Mouse (Mus musculus) left cerebral cortex, adult 11 months (tissue): ENCODE data around the gene Rps28.

Source experiments
- DNase-seq: peaks from one replicate; pipeline ENCODE4 v3.0.0; 2022; ENCODE audit warnings: low spot score

Gene Rps28

GRCm38 (mm10) chr17:33811142-33811516, 13.2 kb downstream of the Rps28 start:
- DNase-seq, result no peak

DNA sequence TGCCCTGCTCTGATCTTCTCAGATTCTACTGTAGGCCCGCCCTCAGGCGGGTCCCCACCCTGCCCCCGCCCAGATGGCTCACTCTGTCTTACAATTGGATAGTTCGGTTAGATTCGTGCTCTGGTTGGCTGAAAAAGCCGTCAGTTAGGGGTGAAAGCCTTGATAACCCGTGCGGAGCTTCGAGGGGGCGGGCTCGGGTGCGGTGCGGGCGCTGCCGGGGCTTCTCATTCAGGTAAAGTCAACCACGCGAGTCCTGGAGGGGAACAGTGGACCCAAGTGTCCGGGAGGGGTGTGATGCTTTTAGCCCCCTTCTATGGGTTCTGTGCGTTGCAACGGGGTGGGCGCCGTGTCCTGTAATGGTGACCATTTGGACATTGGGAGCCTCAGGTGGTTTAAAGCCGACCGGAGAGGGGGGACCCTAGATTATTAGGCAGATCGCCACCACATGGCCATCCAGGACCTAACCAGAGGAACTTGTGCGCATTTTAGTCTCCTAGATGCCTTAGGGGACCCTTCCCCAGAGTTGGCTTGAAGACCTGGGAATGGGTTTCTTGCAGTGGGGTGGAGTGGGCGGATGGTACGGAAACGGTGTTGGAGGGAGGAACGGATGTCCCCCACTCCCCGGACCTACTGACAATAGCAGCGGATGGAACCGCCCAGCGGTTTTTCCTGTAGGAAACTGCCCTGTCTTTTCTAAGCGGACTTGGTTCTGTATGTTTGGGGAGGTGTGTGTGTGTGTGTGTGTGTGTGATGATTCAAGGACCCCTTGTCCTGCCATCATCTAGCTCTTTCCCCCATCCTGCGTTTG, 13.8 kb downstream of the Rps28 start, which contains the start of gene Kank3:
TSS of gene Kank3 (plus strand) at position 186 of the 808 bp plus-strand sequence.
- peak; percentile 84 for DNase-seq

DNA sequence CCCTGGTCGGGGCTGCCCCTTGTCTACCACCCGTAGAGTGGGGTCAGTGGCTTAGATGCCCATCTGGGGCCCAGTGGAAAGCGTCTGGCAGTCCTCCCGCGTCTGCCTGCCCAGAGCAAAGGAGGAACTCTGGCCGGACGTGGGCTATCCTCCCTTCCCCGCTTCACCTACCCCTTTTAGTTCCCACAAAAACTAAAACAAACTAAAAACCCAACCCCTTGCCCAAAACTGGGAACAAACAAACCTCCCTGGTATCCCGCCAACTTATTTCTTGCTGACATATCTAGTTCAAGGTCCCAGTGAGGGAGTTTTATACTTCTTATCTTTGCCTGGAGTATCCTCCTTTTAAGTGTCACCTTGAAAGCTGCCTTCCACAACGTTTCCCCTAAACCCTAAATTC, 16.2 kb downstream of the Rps28 start:
- no peak for DNase-seq

DNA sequence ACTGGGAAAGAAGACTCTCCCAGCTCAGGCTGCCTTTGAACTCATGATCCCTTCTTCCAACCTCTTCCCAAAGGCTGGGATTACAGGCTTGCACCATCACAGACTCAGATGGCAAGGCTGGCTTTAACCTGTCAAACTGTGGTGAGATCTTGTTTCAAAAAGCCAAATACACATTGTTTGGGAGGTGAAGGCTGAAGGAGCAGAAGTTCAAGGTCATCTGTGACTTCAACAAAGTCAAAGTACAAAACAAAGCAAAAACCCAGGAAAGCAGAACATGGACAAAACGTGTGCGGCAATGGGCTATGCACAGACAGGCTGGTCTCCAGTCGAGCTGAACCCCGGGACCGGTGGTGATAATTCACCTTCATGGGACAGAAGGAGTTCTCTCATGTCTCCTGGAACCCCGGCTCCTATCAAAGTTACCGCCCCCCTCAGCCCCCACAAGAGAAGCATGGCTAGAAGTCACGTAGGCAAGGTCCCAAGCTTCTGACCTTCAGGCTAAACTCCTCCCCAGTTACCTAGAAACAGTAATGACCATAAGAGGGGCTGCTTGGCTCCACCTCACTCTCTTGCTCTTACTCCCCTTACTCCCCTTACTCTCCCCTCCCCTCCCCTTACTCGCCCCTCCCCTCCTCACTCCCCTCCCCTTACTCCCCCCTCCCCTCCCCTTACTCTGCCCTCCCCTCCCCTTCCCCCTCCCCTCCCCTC, 17.0 kb downstream of the Rps28 start:
- DNase-seq, result no peak

- DNase-seq, result no peak
Observed at GRCm38 (mm10) chr17:33804745-33805144, 19.6 kb downstream of the Rps28 start.

- no peak for DNase-seq
Observed at GRCm38 (mm10) chr17:33804205-33804604, 20.2 kb downstream of the Rps28 start.

DNA sequence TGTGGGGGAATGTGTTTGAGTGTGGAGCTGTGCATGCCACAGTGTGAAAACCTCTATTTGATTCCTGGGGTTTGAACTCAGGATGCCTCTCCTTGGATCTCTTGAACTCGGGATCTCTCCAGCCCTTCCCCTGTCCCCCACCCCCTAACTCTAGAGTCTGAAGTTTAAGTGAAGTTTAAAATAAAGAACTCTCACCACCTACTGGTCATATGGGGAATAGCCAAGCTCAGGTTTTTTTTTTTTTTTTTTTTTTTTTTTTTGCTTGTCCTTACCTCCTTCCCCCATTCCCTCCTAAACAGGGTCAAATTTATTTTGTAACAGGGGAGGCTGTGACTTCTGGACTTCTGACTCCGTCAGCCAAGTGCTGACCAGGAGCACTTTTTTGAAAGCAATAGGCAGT, 22.1 kb downstream of the Rps28 start:
- no peak for DNase-seq

DNA sequence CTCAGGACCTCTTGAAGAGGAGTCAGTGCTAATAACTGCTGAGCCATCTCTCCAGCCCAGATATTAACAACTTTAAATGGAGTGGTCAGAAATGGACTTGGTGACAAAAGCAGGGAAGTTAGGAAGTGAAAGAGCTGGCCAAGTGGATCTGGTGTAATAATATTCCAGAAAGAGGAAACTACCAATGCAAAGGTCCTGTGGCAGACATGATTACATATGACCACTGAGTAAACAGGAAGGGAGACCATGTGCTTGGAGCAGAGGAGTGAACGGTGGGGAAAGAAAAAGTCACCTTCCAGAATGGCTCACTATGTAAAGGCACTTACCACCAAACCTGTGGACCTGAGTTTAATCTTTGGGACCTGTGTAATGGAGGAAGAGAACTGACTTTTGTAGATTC, 25.1 kb downstream of the Rps28 start:
- DNase-seq, result no peak

DNA sequence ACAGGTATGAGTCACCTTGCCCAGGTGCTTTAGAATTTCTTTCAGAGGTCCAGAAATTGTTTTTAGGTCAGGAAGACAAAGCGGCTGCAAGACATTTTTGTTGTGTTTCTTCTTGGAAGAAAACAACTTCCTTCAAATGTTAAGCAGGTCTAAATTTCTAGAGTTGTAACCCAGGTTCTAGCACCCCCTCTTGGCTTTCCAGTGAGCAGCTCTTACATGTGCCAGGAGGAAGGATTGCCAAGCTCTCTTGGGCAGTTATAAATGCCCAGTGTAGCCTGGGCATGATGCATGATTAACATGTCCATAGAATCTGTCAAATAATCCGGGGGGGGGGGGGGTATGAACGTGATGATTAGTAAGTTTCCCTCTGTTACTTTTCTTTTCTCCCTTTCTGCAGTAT, 26.1 kb downstream of the Rps28 start:
- no peak for DNase-seq

- DNase-seq, result no peak
Observed at GRCm38 (mm10) chr17:33788732-33789131, 35.6 kb downstream of the Rps28 start.

DNA sequence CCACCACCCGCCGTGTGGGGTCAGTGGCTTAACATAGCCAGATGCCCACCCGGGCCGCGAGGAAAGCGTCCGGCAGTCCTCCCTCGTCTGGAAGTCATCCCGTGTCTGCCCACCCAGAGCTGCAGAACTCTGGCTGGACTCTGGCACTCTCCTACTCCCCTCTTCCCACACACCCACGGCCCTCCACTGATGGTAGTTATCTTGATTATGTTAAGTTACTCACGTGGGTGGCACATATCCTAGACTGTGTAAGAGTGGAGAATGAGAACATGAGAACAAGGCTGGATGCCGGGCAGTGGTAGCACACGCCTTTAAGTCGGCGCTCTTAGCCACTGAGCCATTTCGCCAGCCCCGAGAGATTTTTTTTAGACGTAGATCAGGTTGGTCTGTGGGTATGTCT, 38.0 kb downstream of the Rps28 start:
- DNase-seq, result no peak

DNA sequence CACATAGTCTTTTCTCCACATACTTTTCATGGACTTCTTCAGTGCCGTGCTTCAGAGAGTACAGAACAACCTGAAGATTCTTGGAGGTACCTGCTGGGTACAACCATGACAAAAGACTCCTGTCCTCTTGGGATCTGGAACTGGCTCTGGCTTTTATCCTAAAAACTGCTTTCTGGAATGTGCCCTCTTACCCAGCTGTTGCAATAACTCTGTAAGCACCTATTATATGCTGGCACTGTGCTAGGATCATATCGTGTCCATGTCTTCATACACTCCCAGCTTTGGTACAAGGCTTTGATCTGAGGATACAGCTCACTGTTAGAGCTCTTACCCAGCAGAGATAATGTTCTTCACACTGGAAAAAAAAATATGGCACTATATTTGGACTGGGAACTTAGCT, 39.4 kb downstream of the Rps28 start:
- DNase-seq, result no peak

DNA sequence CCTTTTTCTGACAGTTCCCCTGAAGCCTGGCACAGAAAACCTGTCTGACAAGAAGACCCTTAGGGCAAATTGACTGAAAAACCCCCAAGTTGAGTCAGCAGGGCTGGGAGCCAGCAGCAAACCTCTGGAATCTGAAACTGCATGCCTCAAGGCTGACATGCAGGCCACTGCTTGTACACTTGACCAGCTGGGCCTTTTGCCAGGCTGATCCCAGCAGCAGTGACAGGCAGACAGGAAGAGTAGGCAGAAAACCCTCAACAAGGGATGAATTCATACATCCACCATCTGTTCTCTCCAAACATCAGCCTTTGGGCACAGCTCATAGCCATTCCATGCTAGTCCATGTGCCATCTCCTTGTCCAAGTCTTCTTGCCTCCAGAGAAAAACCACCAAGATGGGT, 41.0 kb downstream of the Rps28 start:
- no peak for DNase-seq

DNA sequence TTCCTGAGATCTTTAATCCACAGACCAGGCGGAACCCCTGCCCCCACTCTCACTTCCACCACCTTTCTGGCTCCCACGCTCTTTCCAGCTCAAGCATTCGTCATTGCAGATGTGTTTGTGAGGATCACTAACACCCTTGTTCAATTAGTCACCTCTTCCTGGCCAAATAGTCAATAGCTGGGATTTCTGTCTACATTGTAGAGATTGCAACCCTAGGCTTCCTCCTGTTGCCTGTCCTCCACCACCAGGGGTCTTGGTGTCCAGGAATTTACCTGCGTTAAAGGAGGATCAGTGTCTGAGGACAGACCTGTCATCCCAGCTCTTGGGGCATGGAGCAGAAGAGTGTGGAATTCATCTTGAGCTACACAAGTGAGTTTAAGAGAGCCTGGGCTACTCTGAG, 42.3 kb downstream of the Rps28 start:
- no peak for DNase-seq

GRCm38 (mm10) chr17:33781124-33781977, 43.0 kb downstream of the Rps28 start, which contains the start of gene Angptl4:
TSS of gene Angptl4 (minus strand) at chr17:33781830.
- DNase-seq, result peak; percentile 25

DNA sequence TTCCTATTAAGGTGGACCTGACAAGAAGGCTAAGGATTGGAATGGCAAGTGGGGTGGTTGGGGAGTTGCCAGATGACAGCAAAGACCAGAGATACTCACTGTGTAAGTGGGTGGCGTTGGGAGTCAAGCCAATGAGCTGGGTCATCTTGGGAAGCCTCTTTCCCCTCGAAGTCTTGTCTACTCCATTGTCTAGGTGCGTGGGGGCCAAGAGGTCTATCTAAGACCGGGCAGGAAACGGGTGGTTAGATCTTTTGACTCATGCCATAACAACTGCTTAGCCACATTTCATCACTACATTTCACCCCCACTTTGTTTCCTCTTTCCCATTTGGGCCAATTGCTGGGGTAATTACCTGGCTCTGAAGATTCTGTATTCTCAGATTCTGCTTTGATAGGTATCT, 43.9 kb downstream of the Rps28 start:
- DNase-seq, result no peak

- no peak for DNase-seq
Observed at GRCm38 (mm10) chr17:33779967-33780295, 44.4 kb downstream of the Rps28 start.

GRCm38 (mm10) chr17:33779271-33779966, 44.9 kb downstream of the Rps28 start:
- DNase-seq, result peak; percentile 65

- DNase-seq, result no peak
Observed at GRCm38 (mm10) chr17:33775287-33775686, 49.1 kb downstream of the Rps28 start.

GRCm38 (mm10) chr17:33774573-33775155, 49.7 kb downstream of the Rps28 start:
- DNase-seq, result no peak

- no peak for DNase-seq
Observed at GRCm38 (mm10) chr17:33773871-33774572, 50.3 kb downstream of the Rps28 start.
